Mouse (Mus musculus): ENCODE measurements around the gene Alg9. TPM values are rescaled to one million over a fixed set of nuclear protein-coding genes. Genes with fewer than 3 reads are reported as not detected.

The Alg9 gene
- polyA plus RNA-seq, 2 experiments: 33.2 to 35.9 TPM

DNA sequence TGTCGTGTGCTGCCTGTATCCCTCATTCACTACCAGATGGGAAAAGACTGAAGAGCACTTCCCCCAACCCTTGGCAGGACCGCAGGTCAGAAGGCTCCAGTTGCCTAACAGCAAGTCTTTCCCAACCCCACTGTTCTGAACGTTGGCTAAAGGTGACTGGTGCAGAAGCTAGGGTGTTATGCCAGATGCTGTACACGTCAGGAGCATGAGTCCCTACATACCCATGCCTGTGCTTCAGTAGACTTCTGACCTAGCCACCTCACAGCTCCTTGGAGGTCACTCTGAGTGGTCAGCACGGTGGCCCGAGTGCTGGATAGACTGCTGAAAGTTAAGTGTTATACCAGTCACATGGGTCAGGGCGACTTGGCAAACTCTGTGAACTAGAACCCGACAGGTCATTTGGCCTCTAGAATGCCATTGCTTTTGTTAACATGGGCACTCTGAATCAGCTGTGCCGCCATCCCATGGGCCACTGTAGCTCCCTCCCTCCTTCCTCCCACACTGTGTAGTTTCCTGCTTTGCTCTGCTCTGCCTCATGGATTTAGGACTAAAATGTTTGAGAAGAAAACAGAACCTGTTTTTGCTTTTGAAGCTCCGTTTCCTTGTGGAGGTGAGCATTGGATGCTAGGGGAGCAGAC, 60.4 kb downstream of the Alg9 start:
- DNase-seq (ENCODE audit: low spot score): no peak
- no peak overlapping the region for H3K9ac ChIP-seq (ENCODE audit: low read depth, low read length, severe bottlenecking)

DNA sequence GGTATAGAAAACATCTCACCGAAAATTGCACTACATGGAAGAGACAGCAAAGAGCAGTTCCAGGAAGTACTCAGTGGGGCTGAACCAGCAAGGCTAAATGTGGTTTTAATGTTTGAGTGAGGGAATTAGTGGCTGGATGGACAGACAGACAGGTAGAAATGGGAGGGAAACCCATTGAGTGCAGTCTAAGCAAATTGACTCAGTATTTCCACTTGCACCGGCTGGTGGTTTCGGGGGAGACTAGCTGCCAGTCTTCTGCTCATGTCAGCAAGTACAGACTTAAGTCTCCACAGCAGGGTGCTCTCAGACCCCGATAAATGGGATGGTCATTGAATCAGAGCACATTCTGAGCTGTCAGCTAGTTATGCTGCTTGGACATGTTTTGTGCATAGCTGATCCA, 61.3 kb downstream of the Alg9 start:
- TF ChIP-seq POLR2A (IDR thresholded peaks at IDR 0.05; ENCODE audit: borderline replicate concordance, extremely low read depth, insufficient read depth, insufficient read length): no peak
- 85% methylated on average over 4 of the region's 4 CpGs for WGBS
- Histone ChIP-seq H3K9ac (ENCODE audit: low read depth, low read length, severe bottlenecking) (no peak overlapping the region), H3K36me3 (ENCODE audit: control insufficient read depth, insufficient read depth, low read length) (peaks cover 21% of the 10 kb centered on the region), H3K4me1 (ENCODE audit: control insufficient read depth, insufficient read depth, low read length) (no peaks in the 10 kb centered on the region), H3K9me3 (ENCODE audit: control insufficient read depth, low read length) (no peaks in the 10 kb centered on the region), H3K4me2 (replicated peaks; ENCODE audit: low read depth, low read length, severe bottlenecking) (no peak overlapping the region), H3K27me3 (ENCODE audit: control insufficient read depth, insufficient read depth, low read length) (no peaks in the 10 kb centered on the region), H3K27ac (replicated peaks; ENCODE audit: low read depth, low read length) (no peak overlapping the region), H3K4me3 (replicated peaks; ENCODE audit: low read length) (no peak overlapping the region)
- ATAC-seq (ENCODE audit: low FRiP score, low read depth) (no peak), DNase-seq (ENCODE audit: low spot score) (no peak)

More for the DNA sequence above, 60.4 kb downstream of the Alg9 start:
- no peak overlapping the region for H3K4me2 ChIP-seq (replicated peaks; ENCODE audit: low read depth, low read length, severe bottlenecking)
- no peak for TF ChIP-seq POLR2A (IDR thresholded peaks at IDR 0.05; ENCODE audit: borderline replicate concordance, extremely low read depth, insufficient read depth, insufficient read length)
- no peak overlapping the region for H3K4me3 ChIP-seq (replicated peaks; ENCODE audit: low read length)
- H3K27me3 ChIP-seq (ENCODE audit: control insufficient read depth, insufficient read depth, low read length): no peaks in the 10 kb centered on the region
- H3K4me1 ChIP-seq (ENCODE audit: control insufficient read depth, insufficient read depth, low read length): no peaks in the 10 kb centered on the region
- WGBS: 83% methylated on average over 10 of the region's 10 CpGs
- H3K27ac ChIP-seq (replicated peaks; ENCODE audit: low read depth, low read length): no peak overlapping the region
- H3K36me3 ChIP-seq (ENCODE audit: control insufficient read depth, insufficient read depth, low read length): peaks cover 19% of the 10 kb centered on the region
- ATAC-seq (ENCODE audit: low FRiP score, low read depth): no peak
- H3K9me3 ChIP-seq (ENCODE audit: control insufficient read depth, low read length): no peaks in the 10 kb centered on the region

DNA sequence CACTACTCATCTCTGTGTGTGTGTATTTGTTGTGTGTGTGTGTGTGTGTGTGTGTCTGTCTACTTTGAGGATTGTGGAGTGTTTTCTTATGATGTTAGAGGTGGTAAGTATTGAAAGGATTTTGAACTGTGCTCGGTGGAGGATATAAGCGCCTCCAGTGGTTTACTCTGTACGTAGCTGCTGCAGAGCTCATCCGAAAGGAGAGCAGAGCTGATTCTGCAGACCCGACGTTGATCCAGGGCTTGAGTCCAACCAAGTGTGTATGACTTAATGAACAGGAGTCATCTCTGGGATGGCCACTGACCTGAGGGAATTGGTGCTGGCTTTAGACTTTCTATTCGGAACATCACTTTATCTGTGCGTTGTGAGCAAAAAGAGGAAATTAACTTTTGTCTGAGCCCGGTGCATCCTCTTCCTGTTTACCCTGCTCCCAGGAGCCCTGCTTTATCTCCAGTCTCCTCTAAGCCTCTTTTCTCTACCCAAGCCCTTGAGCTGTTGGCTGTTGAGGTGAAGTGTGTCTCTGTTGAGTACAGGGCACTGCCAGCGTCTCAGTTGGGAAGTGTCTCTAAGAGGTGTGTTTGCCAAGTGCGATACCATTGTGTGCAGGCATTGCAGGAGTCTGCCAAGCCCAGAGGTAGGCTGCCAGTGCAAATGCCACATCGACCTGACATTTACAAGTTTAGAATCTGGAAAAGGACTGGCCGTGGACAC, 66.4 kb downstream of the Alg9 start:
- TF ChIP-seq POLR2A (IDR thresholded peaks at IDR 0.05; ENCODE audit: borderline replicate concordance, extremely low read depth, insufficient read depth, insufficient read length): no peak
- Histone ChIP-seq H3K4me2 (replicated peaks; ENCODE audit: low read depth, low read length, severe bottlenecking) (no peak overlapping the region), H3K27me3 (ENCODE audit: control insufficient read depth, insufficient read depth, low read length) (no peaks in the 10 kb centered on the region), H3K9ac (ENCODE audit: low read depth, low read length, severe bottlenecking) (no peak overlapping the region), H3K4me3 (replicated peaks; ENCODE audit: low read length) (no peak overlapping the region), H3K36me3 (ENCODE audit: control insufficient read depth, insufficient read depth, low read length) (peaks cover 14% of the 10 kb centered on the region), H3K9me3 (ENCODE audit: control insufficient read depth, low read length) (no peaks in the 10 kb centered on the region), H3K27ac (replicated peaks; ENCODE audit: low read depth, low read length) (no peak overlapping the region), H3K4me1 (ENCODE audit: control insufficient read depth, insufficient read depth, low read length) (no peaks in the 10 kb centered on the region)
- WGBS: 88% methylated on average over 13 of the region's 13 CpGs
- ATAC-seq (ENCODE audit: low FRiP score, low read depth) (no peak), DNase-seq (ENCODE audit: low spot score) (no peak)

DNA sequence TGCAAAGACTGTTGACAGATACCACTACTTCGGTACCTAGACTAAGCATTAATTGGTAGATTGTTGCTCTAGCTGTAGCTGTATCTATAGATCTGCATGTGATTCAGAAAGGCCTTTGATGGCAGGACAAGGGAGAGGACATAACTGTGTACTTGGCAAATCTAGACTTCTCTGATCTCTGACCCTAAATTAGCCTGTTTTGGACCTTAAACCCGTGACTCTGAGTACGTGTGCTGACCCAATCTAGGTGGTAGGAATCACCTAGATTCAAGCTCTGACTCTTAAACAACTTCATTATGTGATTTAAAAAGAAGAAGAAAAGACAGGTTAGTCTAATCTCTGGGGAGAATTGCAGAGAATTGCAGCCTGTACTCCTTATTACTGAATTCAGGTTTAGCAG, 70.3 kb downstream of the Alg9 start, which contains the start of gene Ppp2r1b:
Gene Ppp2r1b, plus strand, starts transcription at position 221 of the 400 bp plus-strand sequence.
- Histone ChIP-seq H3K9ac (ENCODE audit: low read depth, low read length, severe bottlenecking) (no peak within 1 kb of the TSS), H3K27me3 (ENCODE audit: control insufficient read depth, insufficient read depth, low read length) (no peaks in the 10 kb centered on the region), H3K4me2 (replicated peaks; ENCODE audit: low read depth, low read length, severe bottlenecking) (no peak within 1 kb of the TSS), H3K27ac (replicated peaks; ENCODE audit: low read depth, low read length) (no peak within 1 kb of the TSS), H3K36me3 (ENCODE audit: control insufficient read depth, insufficient read depth, low read length) (peaks cover 9% of the 10 kb centered on the region), H3K9me3 (ENCODE audit: control insufficient read depth, low read length) (no peaks in the 10 kb centered on the region), H3K4me1 (ENCODE audit: control insufficient read depth, insufficient read depth, low read length) (peaks cover 6% of the 10 kb centered on the region; the same call in 1 of the 2 replicates), H3K4me3 (replicated peaks; ENCODE audit: low read length) (no peak within 1 kb of the TSS)
- no peak for TF ChIP-seq POLR2A (IDR thresholded peaks at IDR 0.05; ENCODE audit: borderline replicate concordance, extremely low read depth, insufficient read depth, insufficient read length)
- 95% methylated on average over 3 of the region's 3 CpGs for WGBS
- no peak for ATAC-seq (ENCODE audit: low FRiP score, low read depth)
- no peak for DNase-seq (ENCODE audit: low spot score)

DNA sequence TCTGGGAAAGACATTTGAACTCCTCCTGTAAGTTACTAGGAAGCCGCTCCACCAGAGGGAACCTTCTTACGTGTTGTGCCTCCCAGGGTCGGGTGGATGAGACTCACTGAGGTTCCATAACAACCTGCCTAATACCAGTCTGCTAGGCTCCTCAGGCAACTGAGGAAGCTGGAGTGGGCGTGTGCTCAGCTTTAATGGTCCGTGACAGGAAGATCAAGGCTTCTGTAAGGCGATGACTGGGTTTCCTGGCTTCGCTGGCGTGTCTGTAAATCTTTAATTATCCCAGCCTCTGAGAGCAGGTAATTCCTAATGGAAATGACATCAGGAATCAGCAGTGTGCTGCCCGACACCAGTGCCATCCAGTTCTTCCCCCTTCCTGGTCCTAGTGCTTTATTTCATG, 70.7 kb downstream of the Alg9 start:
- H3K27me3 ChIP-seq (ENCODE audit: control insufficient read depth, insufficient read depth, low read length): no peaks in the 10 kb centered on the region
- H3K4me3 ChIP-seq (replicated peaks; ENCODE audit: low read length): no peak overlapping the region
- H3K9ac ChIP-seq (ENCODE audit: low read depth, low read length, severe bottlenecking): no peak overlapping the region
- peaks cover 10% of the 10 kb centered on the region; the same call in 1 of the 2 replicates for H3K4me1 ChIP-seq (ENCODE audit: control insufficient read depth, insufficient read depth, low read length)
- no peak for TF ChIP-seq POLR2A (IDR thresholded peaks at IDR 0.05; ENCODE audit: borderline replicate concordance, extremely low read depth, insufficient read depth, insufficient read length)
- no peak overlapping the region for H3K27ac ChIP-seq (replicated peaks; ENCODE audit: low read depth, low read length)
- ATAC-seq (ENCODE audit: low FRiP score, low read depth) (no peak), DNase-seq (ENCODE audit: low spot score) (no peak)
- no peaks in the 10 kb centered on the region for H3K9me3 ChIP-seq (ENCODE audit: control insufficient read depth, low read length)
- WGBS: 47% methylated on average over 9 of the region's 9 CpGs
- H3K4me2 ChIP-seq (replicated peaks; ENCODE audit: low read depth, low read length, severe bottlenecking): no peak overlapping the region
- H3K36me3 ChIP-seq (ENCODE audit: control insufficient read depth, insufficient read depth, low read length): peaks cover 9% of the 10 kb centered on the region
